Mouse (Mus musculus): ENCODE results near the gene Rgs3.

DNA sequence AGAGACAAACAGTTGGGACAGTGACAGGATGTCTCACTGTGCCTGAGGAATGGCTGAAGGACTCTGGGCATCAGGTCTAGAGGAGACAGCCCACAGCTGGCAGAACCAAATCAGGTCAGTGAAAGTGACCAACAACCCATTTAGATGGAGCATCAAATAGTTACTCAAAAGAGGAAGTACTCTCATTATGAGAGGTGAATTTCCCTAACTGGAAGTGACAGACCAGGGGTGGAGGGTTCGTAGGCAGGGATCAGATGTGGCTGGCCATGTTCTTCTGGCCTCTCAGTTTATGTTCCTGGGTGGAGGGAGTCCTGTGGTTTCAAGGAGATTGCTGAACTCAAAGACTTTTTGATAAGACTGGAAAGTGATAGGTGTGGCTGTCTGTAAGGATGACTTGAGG lies 40.9 kb downstream of the Rgs3 start:
- no peak for TF ChIP-seq CTCF (IDR thresholded peaks at IDR 0.05; ENCODE audit: low read depth, low read length)
- no peak for TF ChIP-seq POLR2A (IDR thresholded peaks at IDR 0.05; ENCODE audit: extremely low read depth, insufficient read depth, low read length)
